Mouse (Mus musculus) G1E (cell line): ENCODE data around the gene Stn1.

Experiments used
- CTCF ChIP-seq: IDR thresholded peaks from 2 replicates; pipeline ENCODE4 v1.5.1; 2012; ENCODE audit warnings: low read depth, low read length, inconsistent platforms, mixed read lengths
- GATA1 ChIP-seq: IDR thresholded peaks from 2 replicates; pipeline ENCODE4 v1.6.1; 2012; ENCODE audit warnings: borderline replicate concordance, low read length, inconsistent platforms, mixed read lengths
- GATA2 ChIP-seq: IDR thresholded peaks from 2 replicates; pipeline ENCODE4 v1.6.1; 2012; ENCODE audit warnings: low read depth, low read length, inconsistent platforms, borderline replicate concordance
- POLR2AphosphoS5 ChIP-seq: IDR thresholded peaks from 2 replicates; pipeline ENCODE4 v1.6.1; 2012; ENCODE audit warnings: low read depth, low read length, inconsistent platforms; ENCODE audit not compliant: insufficient replicate concordance

DNA sequence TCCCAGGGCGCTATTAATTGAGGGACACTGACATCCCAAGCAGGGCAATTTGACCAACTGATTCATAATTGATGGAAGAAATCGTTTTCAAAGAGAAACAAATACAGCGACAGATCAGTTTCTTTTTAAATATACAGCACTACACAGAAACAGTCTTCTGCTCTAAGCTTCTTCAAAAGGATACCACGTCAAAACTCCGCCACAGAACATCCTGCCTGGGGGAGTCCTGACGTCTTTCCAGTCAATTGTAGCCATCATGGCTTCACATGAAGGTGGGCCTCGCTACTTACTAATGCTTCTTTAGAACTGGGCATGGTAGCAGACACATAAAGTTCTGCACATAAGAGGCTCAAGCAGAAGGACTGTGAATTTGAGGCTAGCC lies 26.0 kb downstream of the Stn1 start:
- TF ChIP-seq CTCF, result no peak
- no peak for TF ChIP-seq GATA1
- TF ChIP-seq POLR2AphosphoS5, result no peak
- TF ChIP-seq GATA2, result no peak
